Mouse (Mus musculus) brain, adult 2 months (tissue): ENCODE results near the gene Vps18.

Experiments used
- DNase-seq: peaks from one replicate; pipeline ENCODE4 v3.0.0; 2011; ENCODE audit warnings: low read depth, low spot score

Vps18 gene

GRCm38 (mm10) chr2:119292281-119292680 lies 3.7 kb downstream of the Vps18 start:
- DNase-seq, result no peak

GRCm38 (mm10) chr2:119292852-119293251 lies 4.3 kb downstream of the Vps18 start:
- peak; percentile 90 for DNase-seq

- DNase-seq, result no peak
These were observed 4.8 kb downstream of the Vps18 start for GRCm38 (mm10) chr2:119293311-119293710.

GRCm38 (mm10) chr2:119293776-119294390 lies 5.3 kb downstream of the Vps18 start:
- peak; percentile 81 for DNase-seq

GRCm38 (mm10) chr2:119294411-119294810 lies 5.9 kb downstream of the Vps18 start:
- DNase-seq, result peak; percentile 40

GRCm38 (mm10) chr2:119296756-119297155 lies 8.2 kb downstream of the Vps18 start:
- DNase-seq, result no peak

GRCm38 (mm10) chr2:119297506-119297905 lies 9.0 kb downstream of the Vps18 start:
- no peak for DNase-seq

GRCm38 (mm10) chr2:119298330-119298729 lies 9.8 kb downstream of the Vps18 start:
- peak; percentile 84 for DNase-seq

GRCm38 (mm10) chr2:119298839-119299238 lies 10.3 kb downstream of the Vps18 start:
- no peak for DNase-seq

- peak; percentile 85 for DNase-seq
These were observed 11.7 kb downstream of the Vps18 start for GRCm38 (mm10) chr2:119299981-119300818.

- no peak for DNase-seq
These were observed 12.4 kb downstream of the Vps18 start for GRCm38 (mm10) chr2:119300819-119301493.

GRCm38 (mm10) chr2:119302876-119303275 lies 14.3 kb downstream of the Vps18 start:
- DNase-seq, result no peak

GRCm38 (mm10) chr2:119304391-119304790 lies 15.9 kb downstream of the Vps18 start:
- DNase-seq, result no peak

- DNase-seq, result no peak
These were observed 16.3 kb downstream of the Vps18 start for GRCm38 (mm10) chr2:119304798-119305208.

- no peak for DNase-seq
These were observed 23.0 kb downstream of the Vps18 start for GRCm38 (mm10) chr2:119311544-119311943.

GRCm38 (mm10) chr2:119312380-119312958 lies 23.9 kb downstream of the Vps18 start:
- no peak for DNase-seq

GRCm38 (mm10) chr2:119313780-119314479 lies 25.4 kb downstream of the Vps18 start:
- no peak for DNase-seq

- DNase-seq, result peak; percentile 59
These were observed 26.3 kb downstream of the Vps18 start for GRCm38 (mm10) chr2:119314742-119315310.

- no peak for DNase-seq
These were observed 29.6 kb downstream of the Vps18 start for GRCm38 (mm10) chr2:119318043-119318710.

- no peak for DNase-seq
These were observed 32.0 kb downstream of the Vps18 start for GRCm38 (mm10) chr2:119320571-119320970.
